Mouse (Mus musculus): ENCODE results near the gene Ccr1. TPM values are rescaled to one million over a fixed set of nuclear protein-coding genes. Genes with fewer than 3 reads are reported as not detected.

Ccr1 gene
- not detected for polyA plus RNA-seq (2012; fragmentation: generic; extraction: Trizol)

DNA sequence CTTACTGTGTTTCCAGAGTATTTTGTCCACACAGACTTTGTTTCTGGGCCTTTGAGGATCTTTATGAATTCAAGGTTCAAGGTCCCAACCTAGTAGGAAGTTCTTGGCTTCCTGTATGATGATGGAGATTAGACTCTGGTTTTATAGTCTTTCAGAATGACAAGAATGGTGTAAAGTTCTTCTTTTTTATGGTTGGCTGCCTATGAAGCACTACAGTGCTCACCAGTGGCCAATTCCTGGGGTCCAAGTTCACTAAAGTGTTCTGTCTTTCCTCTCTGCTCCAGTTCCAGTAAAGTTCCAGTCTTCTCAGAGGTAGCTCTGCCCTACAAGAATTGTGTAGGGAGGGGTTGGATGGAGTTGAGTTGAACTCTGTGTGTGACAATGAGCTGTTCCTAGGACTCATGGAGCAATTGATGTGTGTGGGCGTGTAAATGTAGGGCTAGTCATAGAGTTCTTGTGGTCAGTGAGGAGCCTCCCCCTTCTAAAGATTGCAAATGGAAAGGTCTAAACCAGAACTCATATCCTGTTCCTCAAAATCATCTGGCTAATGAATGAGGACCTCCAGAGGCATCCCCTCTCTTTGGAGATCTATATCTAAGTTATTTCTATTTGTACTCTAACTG is at the start of gene Ccr1:
Gene Ccr1 (minus strand): TSS at position 403 of the 623 bp plus-strand sequence.

DNA sequence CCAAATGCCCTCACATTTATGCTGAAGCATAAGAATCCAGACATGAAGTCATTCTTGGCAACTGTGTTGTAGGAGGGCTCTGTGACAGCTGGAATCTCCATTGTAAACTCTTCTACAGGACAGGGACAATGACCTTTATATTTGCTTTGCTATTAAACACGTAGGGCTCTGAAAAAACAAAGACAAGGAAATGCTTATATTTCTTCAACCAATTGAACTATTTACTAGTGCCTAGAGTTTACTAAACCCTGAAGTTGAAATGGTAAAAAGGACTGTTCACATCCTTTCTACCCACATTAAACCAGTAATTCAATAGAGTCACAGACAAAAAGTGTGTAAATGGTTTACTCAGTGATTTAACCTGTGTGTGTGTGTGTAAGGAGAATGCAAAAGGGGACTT is 9.8 kb upstream of the Ccr1 start, which contains the start of gene Ccr1l1:
Gene Ccr1l1 (minus strand): TSS at position 101 of the 400 bp plus-strand sequence.

Other genes with a start within 250 kb of the Ccr1 start
- under 1 TPM; 0.04 to 0.05 TPM for gene Cxcr6, start 162.2 kb downstream of the Ccr1 start, polyA plus RNA-seq (2012; fragmentation: generic; extraction: Trizol)
- 1 to 10 TPM in 1 of 2 experiments, under 1 TPM in 1; 0.27 to 4.4 TPM for gene Fyco1, start 116.8 kb downstream of the Ccr1 start, polyA plus RNA-seq (2012; fragmentation: generic; extraction: Trizol)
- gene Xcr1, start 106.7 kb downstream of the Ccr1 start, polyA plus RNA-seq (2012; fragmentation: generic; extraction: Trizol), result under 1 TPM in 1 of 2 experiments, not detected in 1; 0.02 TPM
- gene Ccr1l1, start 9.7 kb upstream of the Ccr1 start, polyA plus RNA-seq (2012; fragmentation: generic; extraction: Trizol), result not detected
- gene Ccr3, start 53.3 kb upstream of the Ccr1 start, polyA plus RNA-seq (2012; fragmentation: generic; extraction: Trizol), result not detected
- gene Ccr2, start 133.3 kb upstream of the Ccr1 start, polyA plus RNA-seq (2012; fragmentation: generic; extraction: Trizol), result not detected
- not detected for gene Ccr5, start 152.9 kb upstream of the Ccr1 start, polyA plus RNA-seq (2012; fragmentation: generic; extraction: Trizol)